Mouse (Mus musculus) ES-E14 (cell line): Measurements from ENCODE around the gene Gpr180. TPM values are rescaled to one million over a fixed set of nuclear protein-coding genes. Genes with fewer than 3 reads are reported as not detected.

Experiments used
- DNase-seq: peaks from one replicate; pipeline ENCODE4 v3.0.0-alpha.2; 2013; ENCODE audit warnings: low read depth, low spot score
- H3K27ac ChIP-seq: 2 replicates; pipeline ENCODE4 v1.5.1; 2012; ENCODE audit warnings: low read depth, mild to moderate bottlenecking, low read length, moderate library complexity, mixed read lengths; ENCODE audit not compliant: poor library complexity, insufficient read depth, severe bottlenecking
- H3K36me3 ChIP-seq: 2 replicates; pipeline ENCODE4 v1.6.1; 2012; ENCODE audit warnings: mild to moderate bottlenecking, low read length, moderate library complexity, mixed read lengths; ENCODE audit not compliant: control insufficient read depth, poor library complexity, insufficient read depth, severe bottlenecking
- H3K4me1 ChIP-seq, 2 experiments: fragments of 150-350 bp in 1 of 2; sonication (generic) in 1 of 2; 2 replicates each; pipeline ENCODE4 v1.6.1; 2012; ENCODE audit warnings: low read length in 2 of 2, mild to moderate bottlenecking in 1 of 2, mixed read lengths in 1 of 2; ENCODE audit not compliant: control insufficient read depth in 2 of 2, insufficient read depth in 2 of 2, poor library complexity in 1 of 2
- H3K4me3 ChIP-seq, 2 experiments: fragments of 150-350 bp in 1 of 2; sonication (generic) in 1 of 2; 2 replicates each; pipeline ENCODE4 v1.5.1; 2012; ENCODE audit warnings: low read length in 2 of 2, low read depth in 1 of 2, mild to moderate bottlenecking in 1 of 2, mixed read lengths in 1 of 2; ENCODE audit not compliant: insufficient read depth in 1 of 2, poor library complexity in 1 of 2, severe bottlenecking in 1 of 2
- H3K9ac ChIP-seq: 2 replicates; pipeline ENCODE4 v1.6.1; 2012; ENCODE audit warnings: low read depth, mild to moderate bottlenecking, low read length, mixed read lengths; ENCODE audit not compliant: poor library complexity, insufficient read depth, severe bottlenecking
- H3K9me3 ChIP-seq: fragments of 150-350 bp; sonication (generic); 2 replicates; pipeline ENCODE4 v1.6.1; 2012; ENCODE audit warnings: low read depth, mild to moderate bottlenecking, low read length; ENCODE audit not compliant: control insufficient read depth, insufficient read depth
- CHD2 ChIP-seq: IDR thresholded peaks from 2 replicates; pipeline ENCODE4 v1.6.1; 2014; ENCODE audit warnings: mild to moderate bottlenecking, low read depth, low read length, inconsistent platforms
- HCFC1 ChIP-seq: IDR thresholded peaks from 2 replicates; pipeline ENCODE4 v1.6.1; 2012; ENCODE audit warnings: low read length, inconsistent platforms, borderline replicate concordance; ENCODE audit not compliant: insufficient read depth
- MAFK ChIP-seq: IDR thresholded peaks from 2 replicates; pipeline ENCODE4 v1.6.1; 2014; ENCODE audit warnings: mild to moderate bottlenecking, low read depth, low read length, inconsistent platforms; ENCODE audit not compliant: insufficient read depth
- ZC3H11A ChIP-seq: IDR thresholded peaks from 2 replicates; pipeline ENCODE4 v1.6.1; 2012; ENCODE audit warnings: low read depth, mild to moderate bottlenecking, inconsistent platforms, low read length, borderline replicate concordance
- ZNF384 ChIP-seq: IDR thresholded peaks from 2 replicates; pipeline ENCODE4 v1.6.1; 2012; ENCODE audit warnings: low read depth, low read length, inconsistent platforms
- in situ Hi-C, 2 experiments: fragments of 600-800 bp; cut with MboI; formaldehyde crosslinking; loops; one replicate each; pipeline ENCODE4 v1.15.1; 2025; ENCODE audit warnings: low sequenced_read_pairs in 2 of 2, inconsistent platforms in 1 of 2; ENCODE audit not compliant: unreplicated experiment in 2 of 2
- total RNA-seq: library from RNA; depleted of rRNA; stranded (reverse); fragments of 300-350 nt; gene quantifications from 2 replicates; pipeline ENCODE4 v1.2.3, GENCODE M21; 2012

Gpr180 gene
- total RNA-seq, 1 experiment, result 18.2 TPM

DNA sequence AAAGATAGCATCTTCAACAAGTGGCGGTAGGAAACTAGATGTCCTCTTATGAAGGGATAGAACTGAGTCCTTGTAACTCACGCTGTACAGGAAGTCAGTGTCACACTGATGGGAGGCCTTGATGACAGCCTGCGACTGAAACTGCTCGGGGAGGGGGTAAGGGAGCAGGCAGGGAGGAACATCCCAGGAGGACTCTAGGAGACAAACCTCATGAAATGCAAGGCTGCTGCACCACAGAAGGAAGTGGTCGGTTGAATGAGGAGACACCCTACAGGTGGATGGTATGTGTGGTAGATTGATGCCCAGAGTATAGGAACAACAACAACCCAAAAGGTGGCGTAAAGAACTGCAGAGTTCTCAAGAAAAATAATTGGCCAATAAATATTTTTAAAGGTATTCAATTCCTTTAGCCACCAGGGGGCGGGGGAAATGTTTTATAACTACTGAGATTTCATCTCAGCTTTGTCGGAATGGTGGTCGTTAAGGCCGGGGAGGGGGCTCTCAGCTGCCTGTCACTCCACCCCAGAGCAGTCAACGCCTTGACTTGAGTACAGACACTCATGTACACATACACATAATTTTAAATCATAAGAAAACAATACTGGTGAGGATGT, 36.7 kb downstream of the Gpr180 start:
- in situ Hi-C loops, result no loop called here
- Histone ChIP-seq H3K4me3 (no peak overlapping the region), H3K36me3 (no peaks in the 10 kb centered on the region), H3K27ac (no peak overlapping the region), H3K9ac (no peak overlapping the region), H3K4me1 (peaks cover 0 to 3% of the 10 kb centered on the region in 2 experiments; a peak in 2 of 4 replicates), H3K9me3 (no peaks in the 10 kb centered on the region)
- no peak for DNase-seq
- TF ChIP-seq ZC3H11A (no peak), MAFK (no peak), ZNF384 (no peak), HCFC1 (no peak), CHD2 (no peak)

GRCm38 (mm10) chr14:118175071-118175693, 38.2 kb downstream of the Gpr180 start:
- no peak for TF ChIP-seq CHD2
- TF ChIP-seq MAFK, result no peak
- Histone ChIP-seq H3K9ac (peak overlapping the region; percentile 63; the same call in 1 of the 2 replicates), H3K9me3 (no peaks in the 10 kb centered on the region), H3K4me3 (peak overlapping the region; percentile 21 to 68), H3K27ac (no peak overlapping the region), H3K4me1 (peaks cover 2 to 6% of the 10 kb centered on the region in 2 experiments; a peak in 2 of 4 replicates), H3K36me3 (no peaks in the 10 kb centered on the region)
- DNase-seq, result no peak
- in situ Hi-C loops, result no loop called here

GRCm38 (mm10) chr14:118175694-118176085, 38.7 kb downstream of the Gpr180 start:
- TF ChIP-seq ZC3H11A (no peak), HCFC1 (no peak), MAFK (no peak), ZNF384 (no peak), CHD2 (no peak)
- H3K4me3 ChIP-seq, result peak overlapping the region; percentile 9 to 66; a peak in 3 of 4 replicates
- H3K36me3 ChIP-seq, result no peaks in the 10 kb centered on the region
- no peak overlapping the region for H3K27ac ChIP-seq
- H3K9me3 ChIP-seq, result no peaks in the 10 kb centered on the region
- in situ Hi-C loops, result no loop called here
- no peak overlapping the region for H3K9ac ChIP-seq
- DNase-seq, result no peak
- H3K4me1 ChIP-seq, result peaks cover 2 to 8% of the 10 kb centered on the region in 2 experiments; a peak in 3 of 4 replicates

DNA sequence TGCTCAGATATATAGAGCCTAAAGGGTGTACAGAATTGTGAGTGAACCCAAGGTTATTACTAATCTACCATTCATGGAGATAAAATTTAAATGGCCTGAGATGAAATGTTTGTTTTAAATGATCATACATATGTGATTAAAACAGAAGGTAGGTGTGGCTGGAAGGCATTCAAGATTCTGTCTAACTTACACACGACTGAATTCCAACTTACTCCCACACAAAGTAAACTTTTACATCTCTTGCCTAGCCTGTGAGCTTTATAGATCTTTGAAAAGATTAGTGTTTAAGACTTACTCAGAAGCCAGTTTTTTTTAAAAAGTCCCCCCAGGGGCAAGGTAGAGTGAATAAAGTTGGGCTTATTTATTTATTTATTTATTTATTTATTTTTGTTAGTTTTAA, 42.3 kb downstream of the Gpr180 start:
- no peak for TF ChIP-seq ZC3H11A
- no peak for TF ChIP-seq CHD2
- no peak for TF ChIP-seq HCFC1
- no peak for TF ChIP-seq ZNF384
- no peak for TF ChIP-seq MAFK
- no peak overlapping the region for H3K4me3 ChIP-seq

More for the DNA sequence above, 42.3 kb downstream of the Gpr180 start:
- no peak for DNase-seq
- H3K9ac ChIP-seq, result no peak overlapping the region
- H3K27ac ChIP-seq, result no peak overlapping the region
- in situ Hi-C loops, result no loop called here
- peaks cover 4 to 9% of the 10 kb centered on the region in 2 experiments; a peak in 3 of 4 replicates for H3K4me1 ChIP-seq
- no peaks in the 10 kb centered on the region for H3K36me3 ChIP-seq
- H3K9me3 ChIP-seq, result no peaks in the 10 kb centered on the region
